Mouse (Mus musculus): ENCODE measurements around the gene Fam189a1.

The Fam189a1 gene

DNA sequence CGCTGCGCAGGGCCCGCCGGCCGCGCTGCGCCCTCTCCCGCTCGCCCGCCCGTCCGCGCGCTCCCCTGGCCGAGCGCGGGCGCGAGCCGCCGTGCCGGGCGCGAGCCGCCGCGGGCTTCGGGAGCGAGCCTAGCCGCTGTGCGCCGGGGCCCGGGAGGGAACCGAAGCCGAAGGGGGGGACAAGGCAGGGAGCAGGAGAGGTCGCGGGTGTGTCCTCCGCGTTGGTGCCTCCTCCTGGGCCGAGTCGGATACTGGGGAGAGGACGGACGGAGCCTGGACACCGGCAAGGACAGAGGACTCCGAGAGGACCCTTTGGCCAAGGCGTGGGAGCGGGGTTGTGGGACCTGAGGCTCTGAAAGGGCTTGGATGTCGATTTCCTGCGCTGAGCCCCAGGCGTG lies at the start of gene Fam189a1:
Gene Fam189a1 (minus strand): TSS at position 57 of the 398 bp plus-strand sequence.
- peak; percentile 43 for DNase-seq (ENCODE audit: low read depth, low spot score)

DNA sequence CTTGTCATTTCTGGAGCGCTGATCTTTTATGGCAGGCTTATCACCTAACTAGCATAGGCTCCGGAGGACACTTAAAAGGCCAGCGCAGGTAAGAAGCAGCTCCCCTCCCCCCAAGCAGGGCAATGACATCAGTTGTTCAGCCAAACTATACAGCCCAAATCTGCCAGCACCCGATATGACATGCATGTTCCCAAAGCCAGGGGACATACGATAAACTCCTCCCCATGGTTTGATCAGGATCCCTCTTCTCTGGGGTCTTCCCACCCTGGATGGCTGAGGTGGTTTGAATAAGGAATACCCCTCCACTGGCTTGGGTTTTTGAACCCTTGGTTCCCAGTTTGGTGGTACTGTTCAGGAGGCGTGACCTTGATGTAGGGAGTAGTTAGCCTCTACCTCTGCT lies 49.7 kb upstream of the Fam189a1 start:
- no peak for DNase-seq (ENCODE audit: low read depth, low spot score)

DNA sequence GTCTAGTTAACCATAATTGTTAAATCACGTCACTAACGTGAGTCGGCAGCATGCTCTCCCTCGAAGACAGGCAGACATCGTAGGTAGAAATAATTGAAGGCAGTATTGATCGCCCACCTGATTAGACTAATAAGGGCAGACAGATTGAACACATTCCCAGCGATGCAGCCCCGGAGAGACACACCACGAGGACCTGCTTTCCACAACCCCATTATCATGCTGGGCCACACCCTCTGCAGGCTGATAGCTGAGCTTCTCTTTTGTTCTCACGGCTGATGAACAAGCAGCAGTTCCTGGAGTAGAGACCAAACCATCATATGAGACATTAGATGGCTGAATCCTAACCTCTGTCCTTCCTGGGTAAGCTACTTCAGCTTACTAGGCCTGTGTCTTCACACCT lies 46.3 kb upstream of the Fam189a1 start:
- no peak for DNase-seq (ENCODE audit: low read depth, low spot score)

DNA sequence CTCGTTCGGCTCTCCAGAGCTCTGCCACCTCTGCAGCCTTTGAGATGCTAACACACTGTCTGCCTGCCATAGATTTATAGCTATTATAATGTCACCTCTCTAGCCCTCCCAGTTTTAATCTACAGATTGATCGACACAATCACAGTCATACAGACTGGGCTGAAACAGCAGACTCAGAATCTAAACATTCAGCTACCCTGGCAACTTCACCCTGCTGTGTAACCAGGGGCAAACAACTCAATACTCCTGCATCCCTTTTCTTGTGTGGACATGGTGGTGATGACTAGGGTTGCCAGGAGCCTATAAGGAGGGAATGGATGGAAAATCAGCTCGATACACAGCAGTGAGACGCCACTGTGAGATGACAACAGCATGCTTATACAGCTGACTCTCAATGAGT lies 24.3 kb upstream of the Fam189a1 start:
- DNase-seq (ENCODE audit: low read depth, low spot score) = peak; percentile 71

DNA sequence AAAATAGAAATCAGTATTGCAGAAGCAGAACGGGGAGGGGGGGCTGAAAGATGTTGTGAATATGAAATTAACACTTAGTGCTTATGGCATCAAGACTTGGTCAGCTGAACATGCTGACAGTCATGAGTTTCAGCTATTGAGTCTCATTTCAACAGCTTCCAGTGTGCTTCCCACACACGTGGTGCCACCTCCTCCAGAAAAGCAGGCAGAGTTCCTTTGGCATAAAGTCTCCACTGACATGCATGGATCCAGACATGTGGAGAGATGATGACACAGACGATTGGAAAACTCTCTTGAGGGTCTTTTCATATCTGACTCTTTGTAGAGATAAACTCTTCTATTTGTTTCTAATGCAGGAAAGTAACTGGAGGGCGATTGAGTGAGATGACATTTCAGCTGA lies 14.4 kb upstream of the Fam189a1 start:
- DNase-seq (ENCODE audit: low read depth, low spot score) = no peak

DNA sequence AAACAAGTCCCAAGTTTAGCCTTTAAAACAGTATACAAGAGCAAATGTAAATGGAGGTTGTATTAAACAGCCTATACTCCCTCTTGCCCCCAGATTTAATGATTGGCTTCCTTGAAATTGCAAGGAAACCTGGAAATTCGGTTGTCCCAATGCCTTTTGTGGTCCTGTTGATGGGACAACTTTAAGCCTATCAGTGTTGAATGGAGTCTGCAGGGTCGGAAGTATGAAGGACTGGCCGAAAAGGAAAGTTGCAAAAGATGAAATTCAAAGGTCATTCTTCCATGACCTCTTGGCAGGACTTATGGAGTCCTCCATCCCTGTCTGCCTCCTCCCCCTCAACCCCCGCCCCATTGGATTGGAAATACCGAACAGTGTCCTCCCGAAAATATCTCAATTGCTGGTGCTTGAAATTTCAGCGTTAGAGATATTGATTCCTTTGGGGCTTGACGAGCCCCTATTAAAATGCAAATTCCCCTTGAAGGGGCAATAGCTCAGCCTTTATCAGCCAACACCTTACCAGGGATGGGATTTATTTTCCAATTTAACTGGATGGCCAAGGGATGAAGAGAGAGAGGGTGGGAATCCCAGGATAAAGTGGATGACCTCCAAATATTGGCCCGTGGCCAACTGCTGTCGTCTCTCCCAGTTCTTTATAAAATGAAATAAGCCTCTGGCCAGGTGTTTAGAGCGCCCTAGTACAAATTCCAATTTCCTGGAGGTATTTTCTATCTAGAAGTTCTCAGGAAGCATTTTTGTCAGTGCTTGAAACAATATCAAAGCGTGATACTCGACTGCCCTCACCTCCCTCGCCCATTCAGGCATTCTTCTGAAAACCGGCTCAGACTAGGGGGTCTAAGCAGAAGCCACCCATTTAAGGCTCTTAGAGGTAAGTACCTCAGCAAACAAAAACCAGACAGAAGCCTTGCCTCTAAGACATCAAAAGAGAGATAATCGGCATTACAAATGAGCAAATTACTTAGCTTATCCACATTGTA lies 958 bp upstream of the Fam189a1 start:
- DNase-seq (ENCODE audit: low read depth, low spot score) = no peak

DNA sequence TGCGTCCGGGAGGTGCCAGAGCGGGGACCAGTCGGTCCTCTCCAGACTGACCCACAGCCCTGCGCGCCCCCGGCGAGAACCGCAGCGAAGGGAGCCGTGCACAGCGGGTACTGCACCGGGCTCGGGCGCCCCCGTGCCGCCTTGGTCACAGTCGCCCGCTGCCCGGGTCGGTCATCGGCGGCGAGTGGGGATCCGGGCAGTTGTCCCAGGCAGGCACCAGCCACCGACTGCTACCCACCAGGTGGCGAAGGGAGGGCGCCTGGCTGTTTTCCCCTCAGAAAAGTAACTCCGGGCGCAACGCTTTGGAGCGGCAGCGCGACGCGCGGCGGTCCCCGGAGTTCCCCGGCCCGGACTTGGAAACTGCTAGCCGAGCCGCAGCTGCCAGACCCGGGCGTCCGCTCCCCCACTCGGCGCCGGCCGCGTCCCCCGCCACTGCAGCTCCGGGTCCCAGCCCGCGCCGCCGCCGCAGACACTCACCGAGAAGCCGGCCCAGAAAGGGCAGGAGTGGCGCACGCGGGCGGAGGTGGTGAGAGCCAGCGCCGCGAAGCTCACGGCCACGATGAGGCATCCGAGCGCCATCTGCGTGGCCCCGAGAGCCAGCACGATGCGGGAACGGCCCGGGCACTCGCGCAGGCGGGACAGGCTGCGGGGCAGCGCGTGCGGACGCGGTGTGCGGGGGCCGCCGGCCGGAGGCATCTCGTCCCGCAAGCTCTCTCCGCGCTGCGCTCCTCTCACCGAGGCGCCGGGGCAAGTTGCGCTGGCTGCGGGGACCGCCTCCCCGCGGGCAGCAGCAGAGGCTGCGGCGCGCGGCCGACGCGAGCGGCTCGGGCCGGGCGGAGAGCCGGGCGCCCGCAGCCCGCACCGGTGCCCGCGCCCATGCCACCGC lies 499 bp downstream of the Fam189a1 start:
- DNase-seq (ENCODE audit: low read depth, low spot score) = peak; percentile 49

DNA sequence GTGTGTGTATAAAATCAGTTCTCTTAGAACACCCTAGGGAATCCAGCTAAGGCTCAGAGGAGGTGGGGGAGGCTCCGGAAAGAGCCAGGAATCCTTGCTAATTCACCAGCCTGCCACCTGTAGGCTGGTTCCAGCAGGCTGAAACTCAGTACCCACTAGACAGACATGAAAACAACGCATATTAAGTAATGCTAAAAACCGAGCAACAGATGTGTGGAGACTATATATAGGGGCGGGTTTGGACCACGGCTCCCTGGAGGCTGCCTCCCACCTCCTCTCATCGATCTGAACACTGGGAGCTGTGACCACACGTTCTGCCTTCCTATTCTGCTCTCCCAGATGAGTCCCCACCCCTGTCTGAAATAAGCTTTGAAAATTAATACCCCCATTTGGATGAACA lies 1.8 kb downstream of the Fam189a1 start:
- DNase-seq (ENCODE audit: low read depth, low spot score) = no peak

DNA sequence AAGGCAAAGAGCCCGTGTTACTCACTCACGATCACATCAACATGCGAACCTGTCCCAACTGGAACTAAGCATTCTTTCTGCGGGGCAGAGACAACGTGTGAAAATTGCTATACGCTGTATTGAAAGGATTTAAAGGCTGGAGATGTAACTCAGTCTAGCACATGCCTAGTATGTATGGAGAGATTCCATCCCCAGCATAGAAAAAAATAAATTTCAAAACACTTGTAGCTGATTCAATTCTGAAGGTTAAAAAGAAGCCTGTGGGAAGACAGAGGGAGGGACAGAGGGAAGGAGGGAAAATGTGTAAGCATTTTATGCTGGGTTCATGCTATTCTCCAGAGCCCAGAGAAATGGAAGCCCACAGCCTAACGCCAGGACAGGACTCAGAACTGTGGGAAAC lies 2.5 kb downstream of the Fam189a1 start:
- no peak for DNase-seq (ENCODE audit: low read depth, low spot score)

DNA sequence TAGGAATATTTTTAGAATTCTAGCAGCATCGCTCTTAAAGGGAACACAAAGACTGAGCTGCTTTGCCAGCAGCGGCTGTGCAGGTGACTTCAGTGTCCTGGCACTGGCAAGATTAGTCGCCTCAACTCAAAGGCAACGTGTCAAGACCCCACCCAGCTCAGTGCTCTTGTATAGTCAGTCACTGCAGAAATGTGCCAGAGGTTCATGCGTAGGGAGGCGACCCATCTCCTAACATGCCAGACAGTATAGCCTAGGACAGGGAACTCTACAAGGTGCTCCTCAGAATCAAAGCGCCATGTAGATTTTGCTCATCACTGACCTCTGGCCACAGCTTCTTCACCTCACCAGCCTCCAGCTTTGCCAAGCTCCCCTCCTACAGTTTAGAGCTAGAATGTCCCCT lies 4.8 kb downstream of the Fam189a1 start:
- no peak for DNase-seq (ENCODE audit: low read depth, low spot score)

DNA sequence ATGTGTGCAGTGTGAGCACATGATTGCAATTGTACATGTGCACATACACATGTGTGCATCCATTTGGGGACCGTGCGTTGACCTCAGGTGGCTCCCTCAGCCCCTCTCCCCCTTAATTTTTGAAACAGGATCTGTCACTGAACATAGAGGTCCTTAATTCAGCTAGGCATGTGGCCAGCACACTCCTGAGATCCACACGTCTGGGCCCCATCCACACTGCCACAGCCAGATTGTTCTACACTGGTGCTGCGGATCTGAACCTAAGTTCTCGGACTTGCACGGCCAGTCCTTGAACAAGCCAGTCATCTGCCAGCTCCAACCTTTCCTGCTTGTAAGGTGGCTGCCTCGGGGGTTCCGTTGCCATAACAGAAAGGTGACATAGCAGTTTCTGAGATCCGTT lies 7.3 kb downstream of the Fam189a1 start:
- no peak for DNase-seq (ENCODE audit: low read depth, low spot score)

DNA sequence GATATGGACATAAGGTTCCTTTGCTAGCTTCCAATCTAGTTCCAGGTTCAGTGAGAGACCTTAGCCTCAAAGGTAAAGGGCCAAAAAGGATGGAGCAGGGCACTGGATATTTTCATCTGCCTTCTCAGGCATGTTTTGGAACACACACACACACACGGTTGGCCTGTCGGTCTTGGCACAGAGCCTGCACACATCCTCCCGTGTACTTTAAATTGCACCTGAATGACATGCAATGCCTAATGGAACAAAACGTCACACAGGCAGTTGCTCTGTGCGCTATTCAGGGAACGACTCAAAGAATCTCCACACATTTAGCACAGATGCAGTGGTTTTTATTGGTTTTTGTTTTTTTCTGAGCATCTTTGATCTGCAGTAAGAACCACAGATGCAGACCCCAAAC lies 11.5 kb downstream of the Fam189a1 start:
- no peak for DNase-seq (ENCODE audit: low read depth, low spot score)

DNA sequence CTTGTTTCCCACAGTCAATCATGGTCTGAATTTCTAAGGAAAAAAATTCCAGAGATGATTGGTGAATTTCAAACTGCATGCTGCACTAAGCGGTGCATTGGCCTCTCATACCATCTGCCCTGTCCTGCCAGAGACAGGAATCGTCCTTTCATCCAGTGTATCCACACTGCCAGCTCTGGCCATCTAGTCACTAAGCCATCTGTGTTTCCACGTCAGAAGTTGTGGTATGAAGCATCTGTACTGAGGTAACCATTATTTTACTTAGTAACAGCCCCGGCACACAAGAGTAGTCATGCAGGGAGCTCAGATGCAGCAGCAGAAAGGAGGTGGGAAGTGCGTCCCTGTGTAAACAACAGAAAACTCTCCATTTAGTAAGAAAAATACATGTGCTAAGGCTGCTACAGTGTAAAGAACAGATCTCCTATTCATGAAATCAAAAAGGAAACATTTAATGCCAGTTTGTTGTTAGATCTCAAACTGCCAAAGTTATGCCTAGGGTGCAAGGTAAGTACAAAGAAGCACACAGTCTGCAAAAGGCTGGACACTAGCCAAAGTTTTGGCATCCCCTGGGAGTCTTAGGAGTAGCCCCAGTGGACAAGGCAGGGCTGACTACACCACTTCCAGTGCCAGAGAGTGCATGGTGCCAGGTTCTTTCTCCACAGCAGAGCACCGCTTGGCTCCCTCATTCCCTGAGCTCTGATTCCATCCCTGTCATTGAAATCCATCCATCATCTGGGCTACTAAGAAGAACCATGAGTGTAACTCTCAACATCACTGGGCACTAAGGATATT lies 14.3 kb downstream of the Fam189a1 start:
- DNase-seq (ENCODE audit: low read depth, low spot score) = no peak

DNA sequence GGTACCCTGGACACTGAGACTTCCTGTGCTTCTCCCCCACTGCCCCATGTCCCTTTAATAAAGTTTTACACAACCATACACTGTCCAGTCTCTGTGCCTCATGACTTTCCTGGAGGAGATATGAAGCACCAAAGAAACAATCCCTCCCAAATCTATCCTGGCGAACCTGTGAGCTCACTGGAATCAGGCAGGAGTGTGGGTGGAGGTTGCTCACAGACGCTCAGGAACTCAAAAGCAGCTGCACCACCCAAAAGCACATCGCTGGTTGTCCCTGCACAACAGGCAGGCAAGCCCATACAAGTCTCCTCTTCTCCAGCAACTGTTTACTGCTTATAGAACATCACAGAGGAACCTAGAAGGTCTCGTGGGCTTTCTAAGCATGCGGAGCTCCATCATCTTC lies 15.5 kb downstream of the Fam189a1 start:
- no peak for DNase-seq (ENCODE audit: low read depth, low spot score)

DNA sequence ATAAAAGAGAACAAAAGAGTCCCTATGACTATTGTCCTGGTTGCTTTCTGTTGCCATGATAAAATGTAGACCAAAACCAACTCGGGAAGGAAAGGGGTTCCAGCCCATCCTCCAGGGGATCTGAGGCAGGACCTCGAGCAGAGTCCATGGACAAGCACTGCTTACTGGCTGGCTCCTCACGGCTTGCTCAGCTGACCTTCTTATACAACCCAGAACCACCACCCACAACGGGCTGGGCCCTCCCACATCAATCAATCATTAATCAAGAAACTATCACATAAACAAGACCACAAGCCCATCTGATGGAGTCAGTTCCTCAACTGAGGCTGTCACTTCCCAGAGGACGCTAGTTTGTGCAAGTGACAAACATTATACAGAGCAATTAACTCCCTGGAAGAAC lies 16.3 kb downstream of the Fam189a1 start:
- DNase-seq (ENCODE audit: low read depth, low spot score) = no peak

DNA sequence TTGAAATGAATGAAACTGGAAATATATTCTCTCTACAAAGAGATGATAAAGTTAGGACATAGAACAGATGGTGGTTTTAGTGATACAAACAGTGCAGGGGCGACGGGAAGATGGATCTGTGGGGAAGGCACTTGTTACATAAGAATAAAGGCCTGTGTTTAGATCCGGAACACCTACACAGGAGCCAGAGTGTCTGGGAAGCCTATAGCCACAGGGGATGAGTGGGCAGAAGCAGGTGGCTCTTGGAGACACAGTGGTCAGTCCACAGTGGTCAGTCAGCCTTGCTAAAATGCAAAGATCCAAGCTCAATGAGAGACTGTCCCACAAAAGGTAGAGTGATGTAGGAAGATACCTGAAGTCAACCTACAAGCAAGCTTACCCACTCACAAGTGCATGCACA lies 32.6 kb downstream of the Fam189a1 start:
- DNase-seq (ENCODE audit: low read depth, low spot score) = no peak

DNA sequence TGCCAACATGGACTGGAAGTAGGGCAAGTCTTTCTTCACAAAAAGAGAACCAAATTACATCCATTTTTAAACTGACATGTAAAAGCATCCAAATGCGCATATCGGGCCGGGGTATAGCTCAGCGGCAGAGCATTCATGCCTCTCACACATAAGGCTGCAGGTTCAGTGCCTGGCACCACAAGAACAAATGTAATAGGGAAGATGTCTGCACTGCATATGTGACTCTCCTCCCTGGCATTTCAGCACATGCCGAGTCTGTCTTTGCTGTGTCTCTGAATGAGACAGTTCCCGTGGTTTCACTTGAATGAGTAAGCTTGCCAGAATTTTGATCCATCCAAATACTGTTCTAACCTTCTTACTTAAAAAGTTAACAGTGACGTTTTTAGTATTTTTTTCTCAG lies 39.5 kb downstream of the Fam189a1 start:
- DNase-seq (ENCODE audit: low read depth, low spot score) = no peak

DNA sequence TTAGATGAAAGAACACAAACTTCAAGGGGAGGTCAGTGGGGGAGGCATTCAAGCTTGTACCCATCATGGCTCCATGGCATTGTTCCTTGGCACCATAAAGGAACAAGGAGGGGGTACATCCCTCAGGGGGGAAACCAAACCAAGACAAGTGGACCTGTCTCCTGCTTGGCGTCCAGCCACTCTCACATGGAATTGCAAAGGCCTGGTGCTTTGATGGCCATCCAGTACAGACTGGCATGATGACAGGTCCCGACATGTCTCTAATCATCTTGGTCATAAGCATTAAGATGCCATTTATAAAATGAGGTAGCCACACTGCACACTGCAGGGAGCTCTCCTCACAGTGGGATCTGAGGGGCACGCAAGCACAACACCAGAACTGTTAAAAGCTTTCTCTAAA lies 41.0 kb downstream of the Fam189a1 start:
- no peak for DNase-seq (ENCODE audit: low read depth, low spot score)

DNA sequence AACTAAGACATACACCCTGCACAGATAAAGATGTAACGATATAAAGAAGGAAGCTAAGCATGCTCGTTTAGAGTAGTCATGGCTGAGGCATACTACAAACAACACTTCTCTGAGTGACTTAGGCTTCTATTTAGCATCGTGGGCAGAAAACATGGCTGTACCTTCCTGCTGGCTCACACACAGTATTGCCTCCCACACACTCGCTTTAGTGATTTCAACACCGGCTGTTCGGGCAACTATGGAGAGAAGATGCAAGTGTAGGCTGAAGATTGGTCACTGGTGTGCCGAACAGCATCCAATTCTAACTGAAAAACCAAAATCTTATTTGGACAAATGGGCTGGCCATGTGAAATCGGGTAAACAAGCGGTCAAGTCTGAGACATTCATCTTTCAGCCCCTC lies 44.7 kb downstream of the Fam189a1 start:
- DNase-seq (ENCODE audit: low read depth, low spot score) = no peak

DNA sequence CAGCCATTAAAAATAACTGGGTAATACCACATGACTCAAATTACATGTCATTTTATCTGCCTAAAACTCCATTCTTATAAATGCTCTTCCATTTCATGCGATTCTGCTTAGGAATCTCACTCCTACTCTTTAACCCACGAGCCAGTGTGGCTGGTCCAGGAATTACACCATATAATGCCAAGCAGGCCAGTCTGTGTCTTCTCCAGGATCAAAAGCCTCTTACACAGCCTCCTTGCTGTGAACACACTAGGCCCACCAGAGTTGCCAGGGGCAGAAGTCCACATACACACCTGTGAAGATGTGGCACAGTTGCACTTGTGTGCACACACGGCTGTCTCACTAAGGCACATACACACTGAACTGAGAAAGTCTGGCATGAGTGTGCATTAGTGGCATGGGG lies 50.8 kb downstream of the Fam189a1 start:
- DNase-seq (ENCODE audit: low read depth, low spot score) = no peak

DNA sequence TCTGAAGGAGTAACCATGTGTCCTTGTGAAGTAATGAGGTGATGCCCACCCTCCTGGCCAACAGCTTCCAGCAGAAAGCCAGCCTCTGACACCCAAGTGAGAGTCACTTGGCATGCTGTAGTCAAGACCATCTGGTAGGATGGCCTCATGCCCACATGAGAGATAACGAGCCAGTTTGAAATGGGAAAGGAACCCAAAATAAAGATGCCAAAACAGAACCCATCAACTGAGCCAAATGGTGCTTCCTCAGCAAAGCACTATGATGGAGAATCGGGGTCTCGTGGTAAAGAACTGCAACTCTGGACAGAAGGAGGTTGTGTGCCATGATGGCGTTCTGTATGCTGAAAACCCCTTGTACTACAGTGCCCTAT lies 51.3 kb downstream of the Fam189a1 start:
- DNase-seq (ENCODE audit: low read depth, low spot score) = no peak
